Mouse (Mus musculus): ENCODE data around the gene Aaed1.

GRCm38 (mm10) chr13:64246106-64246505 lies 66.4 kb downstream of the Aaed1 start:
- TF ChIP-seq POLR2A (IDR thresholded peaks at IDR 0.05; ENCODE audit: insufficient read depth, low read length), result no peak
- TF ChIP-seq CTCF (IDR thresholded peaks at IDR 0.05; ENCODE audit: low read depth, low read length), result no peak
